ENCODE assay signal across 24 mouse cellular contexts in genomic region chr7:80490351-80490750, GRCm38 (mm10).
"Had no signal": no experiment of that assay in that cellular context is flagged by ENCODE, and none has a peak within 500 bp of the region (broad histone marks: within the 10 kb centered on the region; RNA-seq: fewer than 3 reads in every experiment).

No protein-coding gene starts in this region.

- H3K9me3 ChIP-seq: heart, embryonic 10.5 days; heart, embryonic 12.5 days; hindbrain, embryonic 10.5 days; hindbrain, embryonic 12.5 days; intestine, embryonic 15.5 days; limb, embryonic 10.5 days; limb, embryonic 12.5 days had no signal

- H3K4me1 ChIP-seq: heart, embryonic 10.5 days; heart, embryonic 12.5 days; hindbrain, embryonic 10.5 days; hindbrain, embryonic 12.5 days; intestine, embryonic 15.5 days; limb, embryonic 10.5 days; limb, embryonic 12.5 days had no signal

- H3K27ac ChIP-seq: gastrocnemius, adult 2 months; heart, adult 2 months; heart, embryonic 10.5 days; hindbrain, embryonic 10.5 days; hindbrain, embryonic 12.5 days; hindbrain, embryonic 14.5 days; intestine, embryonic 15.5 days; layer of hippocampus, adult 2 months; left cerebral cortex, adult 2 months; limb, embryonic 10.5 days; limb, embryonic 12.5 days had no signal

- ATAC-seq: hindbrain, embryonic 16.5 days; inflammation-experienced regulatory T-cells, adult 6 months; intestine, embryonic 15.5 days; intestine, postnatal 0 days had no signal

- H3K4me2 ChIP-seq: heart, embryonic 12.5 days; hindbrain, embryonic 12.5 days; hindbrain, embryonic 14.5 days; intestine, embryonic 15.5 days; limb, embryonic 12.5 days had no signal

- H3K27me3 ChIP-seq: heart, embryonic 12.5 days; hindbrain, embryonic 12.5 days; intestine, embryonic 15.5 days; limb, embryonic 12.5 days had no signal

- H3K9ac ChIP-seq: heart, embryonic 12.5 days; hindbrain, embryonic 12.5 days; hindbrain, embryonic 14.5 days; intestine, embryonic 15.5 days; limb, embryonic 12.5 days had no signal

- H3K4me3 ChIP-seq: gastrocnemius, adult 2 months; heart, adult 2 months; heart, embryonic 10.5 days; heart, embryonic 12.5 days; hindbrain, embryonic 10.5 days; hindbrain, embryonic 12.5 days; intestine, embryonic 15.5 days; layer of hippocampus, adult 2 months; left cerebral cortex, adult 2 months; limb, embryonic 10.5 days; limb, embryonic 12.5 days had no signal

- DNase-seq: gastrocnemius, adult 2 months; gastrocnemius, postnatal 10 days; gastrocnemius, postnatal 25 days; heart, adult 2 months; heart, postnatal 10 days; heart, postnatal 4 days; kidney, adult 18-20 months; kidney, adult 8-10 months; kidney, postnatal 10 days; kidney, postnatal 25 days; kidney, postnatal 4 days had no signal
